Mouse (Mus musculus): ENCODE measurements around the gene Ndufaf2.

DNA sequence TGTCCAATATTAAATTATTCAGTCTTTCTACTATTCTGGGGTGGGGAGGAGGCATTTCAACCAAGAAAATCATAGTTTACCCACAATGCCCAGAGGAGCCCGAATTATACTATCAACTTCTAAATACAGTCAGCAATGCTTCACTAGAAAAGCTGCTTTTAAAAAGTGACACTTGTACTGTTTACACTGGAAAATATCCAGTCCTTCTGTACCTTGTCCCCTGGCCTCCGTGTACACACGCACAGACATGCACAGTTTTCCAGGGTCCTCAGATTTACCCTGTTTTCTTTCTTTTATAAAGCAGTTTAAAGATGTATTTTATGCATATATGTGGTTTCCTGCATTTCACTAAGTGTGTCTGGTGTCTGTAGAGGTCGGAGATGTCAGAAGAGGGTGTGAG, 186.0 kb downstream of the Ndufaf2 start:
- TF ChIP-seq POLR2A (IDR thresholded peaks at IDR 0.05; ENCODE audit: low read depth, low read length) (no peak), CTCF (IDR thresholded peaks at IDR 0.05; ENCODE audit: extremely low read depth, insufficient read depth, insufficient read length, insufficient replicate concordance) (no peak)
